Mouse (Mus musculus) forebrain, embryonic 12.5 days (tissue): ENCODE data around the gene Ddx49. TPM values are rescaled to one million over a fixed set of nuclear protein-coding genes. Genes with fewer than 3 reads are reported as not detected.

Experiments used
- ATAC-seq: fragments of 200-750 bp; cut with Nextera tagmentation; 2 replicates; pipeline ENCODE4 v1.8.0; 2017; ENCODE audit warnings: moderate TSS enrichment; ENCODE audit not compliant: low FRiP score
- H3K27ac ChIP-seq: fragments of 300-500 bp; sonication (generic); 2 replicates; pipeline ENCODE4 v1.5.1; 2016; ENCODE audit warnings: mild to moderate bottlenecking
- H3K27me3 ChIP-seq: fragments of 300-500 bp; sonication (generic); 2 replicates; pipeline ENCODE4 v1.6.1; 2016; ENCODE audit warnings: mild to moderate bottlenecking
- H3K36me3 ChIP-seq: fragments of 300-500 bp; sonication (generic); replicated peaks from 2 replicates; pipeline ENCODE4 v1.6.1; 2016; ENCODE audit warnings: mild to moderate bottlenecking
- H3K4me1 ChIP-seq: fragments of 300-500 bp; sonication (generic); 2 replicates; pipeline ENCODE4 v1.6.1; 2016
- H3K4me2 ChIP-seq: fragments of 300-500 bp; sonication (generic); 2 replicates; pipeline ENCODE4 v1.6.1; 2016; ENCODE audit warnings: mild to moderate bottlenecking, moderate library complexity
- H3K4me3 ChIP-seq: fragments of 300-500 bp; sonication (generic); replicated peaks from 2 replicates; pipeline ENCODE4 v1.5.1; 2016; ENCODE audit warnings: mild to moderate bottlenecking
- H3K9ac ChIP-seq: fragments of 300-500 bp; sonication (generic); 2 replicates; pipeline ENCODE4 v1.6.1; 2016; ENCODE audit warnings: mild to moderate bottlenecking
- H3K9me3 ChIP-seq: fragments of 300-500 bp; sonication (generic); 2 replicates; pipeline ENCODE4 v1.6.1; 2016
- WGBS: fragments of 180-500 bp; shearing (Covaris S2); methylation state at CpG from one replicate; pipeline ENCODE4 v1.1.7; 2016; 5-methylcytosine and 5-hydroxymethylcytosine counted together
- polyA plus RNA-seq: library from polyadenylated mRNA; unstranded; fragments of >200 nt; fragmentation: Nextera tagmentation; extraction: Ambion mirVana; gene quantifications from 2 replicates; pipeline ENCODE4 v1.2.1, GENCODE M21; 2016

Ddx49 gene
- 54.0 and 54.2 TPM in 2 replicates for polyA plus RNA-seq

- Histone ChIP-seq H3K27ac (peak within 1 kb of the TSS; percentile 25; the same call in 1 of the 2 replicates), H3K27me3 (no peaks in the 10 kb centered on the region), H3K9me3 (no peaks in the 10 kb centered on the region), H3K4me1 (peaks cover 18% of the 10 kb centered on the region), H3K36me3 (peaks cover 41% of the 10 kb centered on the region), H3K4me2 (peak within 1 kb of the TSS; percentile 92), H3K4me3 (peak within 1 kb of the TSS; percentile 89), H3K9ac (peak within 1 kb of the TSS; percentile 70)
- ATAC-seq: peak; percentile 94
- under 1% methylated on average over 40 of the region's 40 CpGs for WGBS
Observed at GRCm38 (mm10) chr8:70302358-70302890, at the start of gene Ddx49, which contains the start of gene Cope. Gene Ddx49, minus strand, starts transcription at chr8:70302489. Gene Cope, plus strand, starts transcription at chr8:70302518.

GRCm38 (mm10) chr8:70352000-70352384 lies 49.7 kb upstream of the Ddx49 start:
- peaks cover 46% of the 10 kb centered on the region for H3K4me1 ChIP-seq
- ATAC-seq: no peak
- H3K27ac ChIP-seq: no peak overlapping the region

GRCm38 (mm10) chr8:70351035-70351999 lies 49.0 kb upstream of the Ddx49 start:
- H3K27ac ChIP-seq: no peak overlapping the region
- WGBS: 58% methylated on average over 15 of the region's 15 CpGs
- ATAC-seq: no peak
- no peaks in the 10 kb centered on the region for H3K9me3 ChIP-seq
- H3K9ac ChIP-seq: peak overlapping the region; percentile 99
- H3K27me3 ChIP-seq: no peaks in the 10 kb centered on the region
- H3K4me3 ChIP-seq: peak overlapping the region; percentile 100
- peak overlapping the region; percentile 99 for H3K4me2 ChIP-seq
- H3K36me3 ChIP-seq: peaks cover 26% of the 10 kb centered on the region
- peaks cover 46% of the 10 kb centered on the region for H3K4me1 ChIP-seq

More at GRCm38 (mm10) chr8:70352000-70352384, 49.7 kb upstream of the Ddx49 start:
- H3K9me3 ChIP-seq: no peaks in the 10 kb centered on the region
- no peaks in the 10 kb centered on the region for H3K27me3 ChIP-seq
- H3K4me3 ChIP-seq: peak overlapping the region; percentile 100
- WGBS: 33% methylated on average over 3 of the region's 3 CpGs
- peak overlapping the region; percentile 99 for H3K9ac ChIP-seq
- H3K36me3 ChIP-seq: peaks cover 21% of the 10 kb centered on the region
- H3K4me2 ChIP-seq: peak overlapping the region; percentile 99

GRCm38 (mm10) chr8:70347860-70348420 lies 45.7 kb upstream of the Ddx49 start:
- Histone ChIP-seq H3K36me3 (peaks cover 43% of the 10 kb centered on the region), H3K27me3 (no peaks in the 10 kb centered on the region), H3K9me3 (no peaks in the 10 kb centered on the region), H3K4me1 (peaks cover 40% of the 10 kb centered on the region), H3K4me3 (no peak overlapping the region), H3K4me2 (no peak overlapping the region), H3K9ac (no peak overlapping the region), H3K27ac (no peak overlapping the region)
- WGBS: 71% methylated on average over 1 of the region's 1 CpGs
- no peak for ATAC-seq

- no peak for ATAC-seq
Observed at GRCm38 (mm10) chr8:70347443-70347842, 45.2 kb upstream of the Ddx49 start.

GRCm38 (mm10) chr8:70344279-70344678 lies 42.0 kb upstream of the Ddx49 start:
- Histone ChIP-seq H3K4me1 (peaks cover 9% of the 10 kb centered on the region), H3K27me3 (no peaks in the 10 kb centered on the region), H3K4me3 (no peak overlapping the region), H3K9me3 (no peaks in the 10 kb centered on the region), H3K36me3 (peaks cover 74% of the 10 kb centered on the region), H3K9ac (no peak overlapping the region), H3K4me2 (no peak overlapping the region), H3K27ac (no peak overlapping the region)
- no peak for ATAC-seq
- 85% methylated on average over 2 of the region's 2 CpGs for WGBS

More at GRCm38 (mm10) chr8:70347443-70347842, 45.2 kb upstream of the Ddx49 start:
- WGBS: 90% methylated on average over 4 of the region's 4 CpGs
- H3K4me3 ChIP-seq: no peak overlapping the region
- peaks cover 40% of the 10 kb centered on the region for H3K4me1 ChIP-seq
- H3K9ac ChIP-seq: no peak overlapping the region
- no peaks in the 10 kb centered on the region for H3K27me3 ChIP-seq
- H3K27ac ChIP-seq: no peak overlapping the region
- H3K36me3 ChIP-seq: peaks cover 48% of the 10 kb centered on the region
- no peaks in the 10 kb centered on the region for H3K9me3 ChIP-seq
- no peak overlapping the region for H3K4me2 ChIP-seq

- peaks cover 74% of the 10 kb centered on the region for H3K36me3 ChIP-seq
- no peak overlapping the region for H3K27ac ChIP-seq
- H3K4me1 ChIP-seq: peaks cover 4% of the 10 kb centered on the region
- WGBS: 61% methylated on average over 6 of the region's 6 CpGs
- H3K4me3 ChIP-seq: no peak overlapping the region
- ATAC-seq: no peak; the same call in 1 of the 2 replicates
- no peak overlapping the region for H3K9ac ChIP-seq
- no peaks in the 10 kb centered on the region for H3K9me3 ChIP-seq
- H3K4me2 ChIP-seq: no peak overlapping the region
- no peaks in the 10 kb centered on the region for H3K27me3 ChIP-seq
Observed at GRCm38 (mm10) chr8:70343696-70344095, 41.4 kb upstream of the Ddx49 start.

- Histone ChIP-seq H3K4me2 (no peak overlapping the region), H3K4me1 (no peaks in the 10 kb centered on the region), H3K9ac (no peak overlapping the region), H3K27me3 (no peaks in the 10 kb centered on the region), H3K27ac (no peak overlapping the region; the same call in 1 of the 2 replicates), H3K4me3 (no peak overlapping the region), H3K36me3 (peaks cover 74% of the 10 kb centered on the region), H3K9me3 (no peaks in the 10 kb centered on the region)
- 84% methylated on average over 7 of the region's 7 CpGs for WGBS
- no peak for ATAC-seq
Observed at GRCm38 (mm10) chr8:70343076-70343475, 40.8 kb upstream of the Ddx49 start.

- no peak overlapping the region for H3K27ac ChIP-seq
- no peaks in the 10 kb centered on the region for H3K4me1 ChIP-seq
- H3K4me3 ChIP-seq: no peak overlapping the region
- no peak overlapping the region for H3K4me2 ChIP-seq
- WGBS: 91% methylated on average over 14 of the region's 14 CpGs
- no peaks in the 10 kb centered on the region for H3K9me3 ChIP-seq
- H3K27me3 ChIP-seq: no peaks in the 10 kb centered on the region
- H3K9ac ChIP-seq: no peak overlapping the region
- no peak for ATAC-seq
- peaks cover 82% of the 10 kb centered on the region for H3K36me3 ChIP-seq
Observed at GRCm38 (mm10) chr8:70342007-70342406, 39.7 kb upstream of the Ddx49 start.

GRCm38 (mm10) chr8:70340659-70341058 lies 38.4 kb upstream of the Ddx49 start:
- no peak for ATAC-seq
- H3K4me1 ChIP-seq: no peaks in the 10 kb centered on the region
- 94% methylated on average over 7 of the region's 7 CpGs for WGBS
- no peaks in the 10 kb centered on the region for H3K27me3 ChIP-seq
- H3K27ac ChIP-seq: no peak overlapping the region
- no peak overlapping the region for H3K4me3 ChIP-seq
- no peak overlapping the region for H3K9ac ChIP-seq
- peaks cover 86% of the 10 kb centered on the region for H3K36me3 ChIP-seq
- no peaks in the 10 kb centered on the region for H3K9me3 ChIP-seq
- H3K4me2 ChIP-seq: no peak overlapping the region

- WGBS: 95% methylated on average over 7 of the region's 7 CpGs
- Histone ChIP-seq H3K9me3 (no peaks in the 10 kb centered on the region), H3K4me2 (no peak overlapping the region), H3K27me3 (no peaks in the 10 kb centered on the region), H3K27ac (no peak overlapping the region), H3K9ac (no peak overlapping the region), H3K4me1 (no peaks in the 10 kb centered on the region), H3K36me3 (peaks cover 100% of the 10 kb centered on the region), H3K4me3 (no peak overlapping the region)
- ATAC-seq: no peak
Observed at GRCm38 (mm10) chr8:70338931-70339330, 36.6 kb upstream of the Ddx49 start.

- no peak overlapping the region for H3K4me3 ChIP-seq
- peaks cover 27% of the 10 kb centered on the region for H3K27me3 ChIP-seq
- 0 out of 2 replicates have a peak overlapping the region, but pooled peaks have one; percentile 56 for H3K9ac ChIP-seq
- 0 out of 2 replicates have a peak overlapping the region, but pooled peaks have one; percentile 8 for H3K27ac ChIP-seq
- peaks cover 82% of the 10 kb centered on the region for H3K36me3 ChIP-seq
- H3K4me1 ChIP-seq: peaks cover 33% of the 10 kb centered on the region
- H3K9me3 ChIP-seq: no peaks in the 10 kb centered on the region
- 95% methylated on average over 6 of the region's 6 CpGs for WGBS
- H3K4me2 ChIP-seq: no peak overlapping the region
- ATAC-seq: no peak
Observed at GRCm38 (mm10) chr8:70332878-70333202, 30.6 kb upstream of the Ddx49 start.
